Comparison of ENCODE assay signal across 35 mouse cellular contexts in the genomic region with DNA sequence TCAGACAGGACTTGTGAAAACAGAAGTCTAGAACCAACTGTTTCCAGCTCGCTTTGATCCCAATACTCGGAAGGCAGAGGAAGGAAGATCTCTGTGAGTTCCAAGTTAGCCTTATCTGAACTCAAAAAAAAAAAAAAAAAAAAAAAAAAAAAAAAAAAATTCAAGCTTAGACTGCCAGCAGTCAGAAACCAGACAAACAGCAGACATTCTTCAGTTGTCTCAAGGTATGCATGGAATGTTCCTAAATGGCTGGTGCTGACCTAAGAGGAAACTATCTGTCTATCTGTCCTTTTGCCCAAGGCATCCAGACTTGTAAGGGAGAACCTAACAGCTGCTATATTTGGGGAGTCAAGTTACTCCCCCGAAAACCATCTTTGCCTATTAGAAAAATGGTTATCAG. TPM values are rescaled to one million over a fixed set of nuclear protein-coding genes. Genes with fewer than 3 reads are reported as not detected.
DNase-seq lines count a peak whose midpoint lies in the region; ATAC-seq and TF ChIP-seq lines count a peak whose summit lies in the region.
"Had no signal": no experiment of that assay in that cellular context is flagged by ENCODE, and none has a peak within 500 bp of the region (broad histone marks: within the 10 kb centered on the region; RNA-seq: fewer than 3 reads in every experiment).

No protein-coding gene starts in this region.

- peak; percentile 14 for DNase-seq in kidney, adult 9 months
- DNase-seq in kidney, postnatal 10 days, result no peak
- no peak for DNase-seq in ES-E14 (ENCODE audit: low read depth, low spot score)
- peak; percentile 12 for DNase-seq in mesoderm, embryonic 11.5 days (ENCODE audit: low read depth, low spot score)
- DNase-seq in left cerebral cortex, postnatal 14 days (ENCODE audit: low spot score in 2 of 2), result no peak
- DNase-seq: adrenal gland, postnatal 10 days; cerebellum, adult 18-20 months; cerebellum, postnatal 14 days; gastrocnemius, postnatal 36 days; heart, adult 2 months; heart, postnatal 14 days; lung, adult 18-20 months; lung, postnatal 14 days; right cerebral cortex, postnatal 14 days had no signal

- H3K4me1 ChIP-seq in ES-Bruce4 (ENCODE audit: control insufficient read depth, insufficient read depth, low read length) (no peaks in the 10 kb centered on the region), ES-E14 (ENCODE audit: control insufficient read depth in 2 of 2, insufficient read depth in 2 of 2, low read length in 2 of 2, poor library complexity in 1 of 2) (peaks cover 6 to 17% of the 10 kb centered on the region in 2 experiments)
- no peaks in the 10 kb centered on the region for H3K4me1 ChIP-seq in intestine, embryonic 15.5 days (replicated peaks)
- H3K4me1 ChIP-seq: forebrain, embryonic 13.5 days; heart, embryonic 13.5 days; liver, embryonic 12.5 days; midbrain, embryonic 13.5 days had no signal

- 0 out of 2 replicates have a peak, but pooled peaks have one; percentile 12 for TF ChIP-seq EP300 in ES-Bruce4 (IDR thresholded peaks at IDR 0.05; ENCODE audit: insufficient read depth, low read depth, low read length)

- intact Hi-C loops in left cerebral cortex, postnatal 14 days (cut with DNase I), result no loop called here

- H3K27ac ChIP-seq in ES-Bruce4 (ENCODE audit: insufficient read depth, low read length), result peak overlapping the region; percentile 99
- H3K27ac ChIP-seq in ES-E14 (ENCODE audit: insufficient read depth, low read depth, low read length, poor library complexity, severe bottlenecking), result peak overlapping the region; percentile 75
- H3K27ac ChIP-seq in intestine, embryonic 15.5 days, result no peak overlapping the region
- H3K27ac ChIP-seq: forebrain, embryonic 13.5 days; heart, adult 2 months; heart, embryonic 13.5 days; hindbrain, postnatal 0 days; liver, embryonic 12.5 days; midbrain, embryonic 13.5 days; stomach, postnatal 0 days had no signal

- no peak overlapping the region for H3K4me2 ChIP-seq in intestine, embryonic 15.5 days (replicated peaks)
- H3K4me2 ChIP-seq: forebrain, embryonic 13.5 days; heart, embryonic 13.5 days; liver, embryonic 12.5 days; midbrain, embryonic 13.5 days had no signal

- H3K4me3 ChIP-seq in ES-Bruce4 (ENCODE audit: low read depth, low read length) (0 out of 2 replicates have a peak overlapping the region, but pooled peaks have one; percentile 12), ES-E14 (ENCODE audit: insufficient read depth in 1 of 2, low read depth in 1 of 2, low read length in 2 of 2, poor library complexity in 1 of 2, severe bottlenecking in 1 of 2) (peak overlapping the region; percentile 12 to 32)
- no peak overlapping the region for H3K4me3 ChIP-seq in intestine, embryonic 15.5 days (replicated peaks)
- H3K4me3 ChIP-seq: erythroblast, embryonic 14.5 days; forebrain, embryonic 13.5 days; heart, adult 2 months; heart, embryonic 13.5 days; liver, embryonic 12.5 days; midbrain, embryonic 13.5 days had no signal

- H3K9ac ChIP-seq in ES-Bruce4 (ENCODE audit: low read depth, poor library complexity, severe bottlenecking), result peak overlapping the region; percentile 8; the same call in 1 of the 2 replicates
- 0 out of 2 replicates have a peak overlapping the region, but pooled peaks have one; percentile 27 for H3K9ac ChIP-seq in ES-E14 (ENCODE audit: insufficient read depth, low read depth, low read length, poor library complexity, severe bottlenecking)
- H3K9ac ChIP-seq in intestine, embryonic 15.5 days, result no peak overlapping the region
- H3K9ac ChIP-seq: forebrain, embryonic 13.5 days; heart, embryonic 13.5 days; liver, embryonic 12.5 days; midbrain, embryonic 13.5 days had no signal

- TF ChIP-seq CTCF in ES-Bruce4 (IDR thresholded peaks at IDR 0.05; ENCODE audit: low read depth, low read length), result no peak

- H3K36me3 ChIP-seq in ES-Bruce4 (ENCODE audit: control insufficient read depth, insufficient read depth, low read length, poor library complexity, severe bottlenecking) (no peaks in the 10 kb centered on the region), ES-E14 (ENCODE audit: control insufficient read depth, insufficient read depth, low read length, poor library complexity, severe bottlenecking) (0 out of 2 replicates have a peak, but pooled peaks cover 2% of the 10 kb centered on the region)
- no peaks in the 10 kb centered on the region for H3K36me3 ChIP-seq in intestine, embryonic 15.5 days
- H3K36me3 ChIP-seq: heart, embryonic 13.5 days; liver, embryonic 12.5 days; midbrain, embryonic 13.5 days had no signal

- 77% methylated on average over 3 of the region's 3 CpGs for WGBS in intestine, embryonic 15.5 days

- TF ChIP-seq POLR2A in ES-Bruce4 (IDR thresholded peaks at IDR 0.05; ENCODE audit: insufficient read depth, low read length), result no peak

- H3K27me3 ChIP-seq in ES-Bruce4 (ENCODE audit: control insufficient read depth, insufficient read depth, low read length, poor library complexity, severe bottlenecking), result no peaks in the 10 kb centered on the region
- H3K27me3 ChIP-seq in intestine, embryonic 15.5 days (replicated peaks), result no peaks in the 10 kb centered on the region
- H3K27me3 ChIP-seq: forebrain, embryonic 13.5 days; heart, embryonic 13.5 days; liver, embryonic 12.5 days; midbrain, embryonic 13.5 days; Patski had no signal

- no peak for ATAC-seq in intestine, embryonic 15.5 days
- ATAC-seq: activated CD4-positive, CD25-positive, alpha-beta regulatory T cell, adult 4 months; forebrain, embryonic 13.5 days; hindbrain, postnatal 0 days; liver, embryonic 12.5 days; midbrain, embryonic 13.5 days; Patski had no signal

- H3K9me3 ChIP-seq in ES-Bruce4 (replicated peaks; ENCODE audit: control insufficient read depth, insufficient read depth, low read length, poor library complexity, severe bottlenecking) (no peaks in the 10 kb centered on the region), ES-E14 (ENCODE audit: control insufficient read depth, insufficient read depth, low read depth, low read length) (no peaks in the 10 kb centered on the region)
- no peaks in the 10 kb centered on the region for H3K9me3 ChIP-seq in intestine, embryonic 15.5 days
- H3K9me3 ChIP-seq: forebrain, embryonic 13.5 days; heart, embryonic 13.5 days; liver, embryonic 12.5 days; midbrain, embryonic 13.5 days had no signal

- in situ Hi-C loops in ES-E14 (cut with MboI; ENCODE audit: low sequenced_read_pairs in 2 of 2, unreplicated experiment in 2 of 2), result no loop called here

TF ChIP-seq in ES-E14, 5 proteins besides CTCF, POLR2A, EP300 and RAD21:
- TF ChIP-seq ZC3H11A (IDR thresholded peaks at IDR 0.05; ENCODE audit: borderline replicate concordance, low read depth, low read length) (no peak), ZNF384 (IDR thresholded peaks at IDR 0.05; ENCODE audit: low read depth, low read length) (peak; percentile 96)

RNA-seq across cellular contexts. Expression of gene Dppa2, which starts 0.3 kb away (rescaled TPM):
- 35.1 and 44.3 TPM in 2 replicates for polyA plus RNA-seq in ES-Bruce4 (2011; ENCODE audit: insufficient read depth, insufficient read length, low read depth, missing spikeins)
- 45.2 and 74.0 TPM in 2 replicates for total RNA-seq in ES-E14 (2012; rRNA removed)
- polyA plus RNA-seq in intestine, embryonic 15.5 days (2015; fragmentation: Nextera tagmentation; extraction: Ambion mirVana), result not detected in 2 replicates
- not detected for total RNA-seq in left cerebral cortex, postnatal 14 days (2021)
- total RNA-seq: adrenal gland, postnatal 10 days; gastrocnemius, adult 18-20 months; gastrocnemius, postnatal 36 days; heart, adult 2 months; heart, postnatal 14 days; layer of hippocampus, postnatal 14 days; left cerebral cortex, adult 8-10 months; megakaryocyte, adult 5-6 weeks had no signal
- polyA plus RNA-seq: activated CD4-positive, CD25-positive, alpha-beta regulatory T cell, adult 4 months; erythroblast, embryonic 14.5 days; forebrain, embryonic 13.5 days; heart, adult 2 months; heart, embryonic 13.5 days; hindbrain, embryonic 11.5 days; hindbrain, postnatal 0 days; limb, embryonic 11.5 days; liver, embryonic 12.5 days; midbrain, embryonic 13.5 days; neural tube, embryonic 11.5 days; Patski; stomach, postnatal 0 days; thymus, postnatal 0 days; urinary bladder, adult 2 months had no signal

RNA-seq across cellular contexts. Expression of gene Dppa4, which starts 20.4 kb away (rescaled TPM):
- 185 and 196 TPM in 2 replicates for polyA plus RNA-seq in ES-Bruce4 (2011; ENCODE audit: insufficient read depth, insufficient read length, low read depth, missing spikeins)
- 150 and 179 TPM in 2 replicates for total RNA-seq in ES-E14 (2012; rRNA removed)
- polyA plus RNA-seq in intestine, embryonic 15.5 days (2015; fragmentation: Nextera tagmentation; extraction: Ambion mirVana), result not detected in 2 replicates
- total RNA-seq in left cerebral cortex, postnatal 14 days (2021), result not detected
- total RNA-seq: adrenal gland, postnatal 10 days; gastrocnemius, adult 18-20 months; gastrocnemius, postnatal 36 days; heart, adult 2 months; heart, postnatal 14 days; hindbrain, postnatal 0 days; layer of hippocampus, postnatal 14 days; left cerebral cortex, adult 8-10 months; megakaryocyte, adult 5-6 weeks had no signal
- polyA plus RNA-seq: activated CD4-positive, CD25-positive, alpha-beta regulatory T cell, adult 4 months; erythroblast, embryonic 14.5 days; forebrain, embryonic 13.5 days; heart, adult 2 months; heart, embryonic 13.5 days; hindbrain, embryonic 11.5 days; hindbrain, postnatal 0 days; intestine, postnatal 0 days; limb, embryonic 11.5 days; midbrain, embryonic 13.5 days; neural tube, embryonic 11.5 days; Patski; stomach, postnatal 0 days; thymus, postnatal 0 days; urinary bladder, adult 2 months had no signal

Comparison
In these comparisons a context has a peak if more than half of its experiments do, and no peak if none do; other contexts are left out.
1. DNase-seq: peak in kidney, adult 9 months (single experiment) and mesoderm, embryonic 11.5 days (single experiment); none in kidney, postnatal 10 days (single experiment), ES-E14 (single experiment) and left cerebral cortex, postnatal 14 days (0 of 2).
2. RNA of gene Dppa2, which starts 0.3 kb away (total RNA-seq): 45.2 to 74.0 TPM in ES-E14; not detected in left cerebral cortex, postnatal 14 days; every median in the first group is over 10 times any median in the second.
3. RNA of gene Dppa4, which starts 20.4 kb away (total RNA-seq): 150 to 179 TPM in ES-E14; not detected in left cerebral cortex, postnatal 14 days; every median in the first group is over 100 times any median in the second.